Mouse (Mus musculus): ENCODE results near the gene Casp6. TPM values are rescaled to one million over a fixed set of nuclear protein-coding genes. Genes with fewer than 3 reads are reported as not detected.

Gene Casp6
- polyA plus RNA-seq, 1 experiment = 6.7 TPM

GRCm38 (mm10) chr3:129925861-129926260, 24.6 kb downstream of the Casp6 start:
- no peak for TF ChIP-seq CTCF (IDR thresholded peaks at IDR 0.05; ENCODE audit: borderline replicate concordance, insufficient read depth, low read depth, low read length)
- TF ChIP-seq POLR2A (IDR thresholded peaks at IDR 0.05; ENCODE audit: borderline replicate concordance, insufficient read depth, low read length) = no peak

GRCm38 (mm10) chr3:129930213-129930778, 29.1 kb downstream of the Casp6 start:
- no peak overlapping the region for H3K4me3 ChIP-seq (replicated peaks; ENCODE audit: insufficient read depth, low read depth, low read length)
- H3K4me1 ChIP-seq (ENCODE audit: control insufficient read depth, insufficient read depth, low read length) = no peaks in the 10 kb centered on the region
- no peak for TF ChIP-seq CTCF (IDR thresholded peaks at IDR 0.05; ENCODE audit: borderline replicate concordance, insufficient read depth, low read depth, low read length)
- no peak for TF ChIP-seq POLR2A (IDR thresholded peaks at IDR 0.05; ENCODE audit: borderline replicate concordance, insufficient read depth, low read length)
- DNase-seq = no peak
- H3K27ac ChIP-seq (ENCODE audit: insufficient read depth, low read length) = no peak overlapping the region
- 59% methylated on average over 6 of the region's 6 CpGs for WGBS
- no peaks in the 10 kb centered on the region for H3K27me3 ChIP-seq (ENCODE audit: control insufficient read depth, insufficient read depth, low read length)

More at GRCm38 (mm10) chr3:129925861-129926260, 24.6 kb downstream of the Casp6 start:
- 86% methylated on average over 3 of the region's 3 CpGs for WGBS
- DNase-seq = no peak
- Histone ChIP-seq H3K27ac (ENCODE audit: insufficient read depth, low read length) (no peak overlapping the region), H3K27me3 (ENCODE audit: control insufficient read depth, insufficient read depth, low read length) (no peaks in the 10 kb centered on the region), H3K4me1 (ENCODE audit: control insufficient read depth, insufficient read depth, low read length) (no peaks in the 10 kb centered on the region), H3K4me3 (replicated peaks; ENCODE audit: insufficient read depth, low read depth, low read length) (no peak overlapping the region)

GRCm38 (mm10) chr3:129932443-129932842, 31.2 kb downstream of the Casp6 start:
- no peak overlapping the region for H3K4me3 ChIP-seq (replicated peaks; ENCODE audit: insufficient read depth, low read depth, low read length)
- H3K27ac ChIP-seq (ENCODE audit: insufficient read depth, low read length) = no peak overlapping the region
- no peaks in the 10 kb centered on the region for H3K4me1 ChIP-seq (ENCODE audit: control insufficient read depth, insufficient read depth, low read length)
- DNase-seq = no peak
- WGBS = 54% methylated on average over 4 of the region's 4 CpGs
- TF ChIP-seq CTCF (IDR thresholded peaks at IDR 0.05; ENCODE audit: borderline replicate concordance, insufficient read depth, low read depth, low read length) = peak; percentile 3; the same call in 1 of the 2 replicates
- TF ChIP-seq POLR2A (IDR thresholded peaks at IDR 0.05; ENCODE audit: borderline replicate concordance, insufficient read depth, low read length) = no peak
- H3K27me3 ChIP-seq (ENCODE audit: control insufficient read depth, insufficient read depth, low read length) = no peaks in the 10 kb centered on the region

DNA sequence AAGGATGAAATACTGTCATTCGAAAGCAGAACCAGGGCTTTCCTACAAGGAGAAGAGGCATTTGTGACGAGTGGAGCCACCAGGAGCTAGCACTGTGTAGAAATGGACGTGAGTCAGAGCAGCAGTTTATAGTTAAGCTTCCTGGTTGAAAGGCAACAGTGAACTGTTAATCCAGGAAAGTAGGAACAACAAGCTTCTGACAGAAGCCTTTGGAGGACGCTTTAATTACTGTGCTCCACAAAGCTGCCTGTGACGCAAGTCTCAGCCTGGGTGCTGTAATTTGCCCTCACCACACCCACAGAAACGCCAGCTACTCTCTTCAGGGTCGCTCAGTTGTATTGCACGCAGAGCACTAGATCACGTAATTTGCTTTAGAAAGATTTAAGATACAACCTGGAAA, 35.3 kb downstream of the Casp6 start:
- H3K4me1 ChIP-seq (ENCODE audit: control insufficient read depth, insufficient read depth, low read length) = no peaks in the 10 kb centered on the region
- no peak overlapping the region for H3K27ac ChIP-seq (ENCODE audit: insufficient read depth, low read length)
- whole genome bisulfite sequencing = 73% methylated on average over 9 of the region's 9 CpGs
- no peak for DNase-seq
- TF ChIP-seq POLR2A (IDR thresholded peaks at IDR 0.05; ENCODE audit: borderline replicate concordance, insufficient read depth, low read length) (no peak), CTCF (IDR thresholded peaks at IDR 0.05; ENCODE audit: borderline replicate concordance, insufficient read depth, low read depth, low read length) (no peak)
- H3K4me3 ChIP-seq (replicated peaks; ENCODE audit: insufficient read depth, low read depth, low read length) = no peak overlapping the region
- no peaks in the 10 kb centered on the region for H3K27me3 ChIP-seq (ENCODE audit: control insufficient read depth, insufficient read depth, low read length)

- no peak for TF ChIP-seq POLR2A (IDR thresholded peaks at IDR 0.05; ENCODE audit: borderline replicate concordance, insufficient read depth, low read length)
- TF ChIP-seq CTCF (IDR thresholded peaks at IDR 0.05; ENCODE audit: borderline replicate concordance, insufficient read depth, low read depth, low read length) = no peak
- Histone ChIP-seq H3K4me3 (replicated peaks; ENCODE audit: insufficient read depth, low read depth, low read length) (no peak overlapping the region), H3K27ac (ENCODE audit: insufficient read depth, low read length) (no peak overlapping the region), H3K27me3 (ENCODE audit: control insufficient read depth, insufficient read depth, low read length) (no peaks in the 10 kb centered on the region), H3K4me1 (ENCODE audit: control insufficient read depth, insufficient read depth, low read length) (no peaks in the 10 kb centered on the region)
- 39% methylated on average over 3 of the region's 3 CpGs for WGBS
- DNase-seq = no peak
These were observed 36.6 kb downstream of the Casp6 start for GRCm38 (mm10) chr3:129937848-129938247.

DNA sequence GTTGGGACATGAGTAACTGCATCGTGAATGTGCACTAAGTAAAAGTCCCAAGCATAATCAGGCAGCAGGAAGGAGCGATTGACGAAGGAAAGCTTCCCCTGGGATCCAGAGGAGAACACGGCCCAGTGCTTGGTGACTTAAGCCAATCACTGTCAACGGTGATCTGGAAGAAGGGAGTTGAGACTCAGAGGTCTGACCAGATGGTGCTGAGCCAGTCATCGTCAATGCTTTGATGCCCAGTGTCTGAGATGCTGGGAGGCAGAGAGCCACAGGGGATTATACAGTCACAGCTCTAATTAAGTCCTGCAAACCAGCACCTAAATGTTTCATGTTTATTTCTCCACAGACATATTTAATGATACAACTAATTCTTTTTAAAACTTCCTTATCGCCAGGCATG, 37.8 kb downstream of the Casp6 start:
- Histone ChIP-seq H3K27me3 (ENCODE audit: control insufficient read depth, insufficient read depth, low read length) (no peaks in the 10 kb centered on the region), H3K4me3 (replicated peaks; ENCODE audit: insufficient read depth, low read depth, low read length) (no peak overlapping the region), H3K27ac (ENCODE audit: insufficient read depth, low read length) (no peak overlapping the region), H3K4me1 (ENCODE audit: control insufficient read depth, insufficient read depth, low read length) (no peaks in the 10 kb centered on the region)
- WGBS = 23% methylated on average over 7 of the region's 7 CpGs
- no peak for DNase-seq
- TF ChIP-seq POLR2A (IDR thresholded peaks at IDR 0.05; ENCODE audit: borderline replicate concordance, insufficient read depth, low read length) (no peak), CTCF (IDR thresholded peaks at IDR 0.05; ENCODE audit: borderline replicate concordance, insufficient read depth, low read depth, low read length) (no peak)

- Histone ChIP-seq H3K27ac (ENCODE audit: insufficient read depth, low read length) (no peak overlapping the region), H3K4me1 (ENCODE audit: control insufficient read depth, insufficient read depth, low read length) (no peaks in the 10 kb centered on the region), H3K4me3 (replicated peaks; ENCODE audit: insufficient read depth, low read depth, low read length) (no peak overlapping the region), H3K27me3 (ENCODE audit: control insufficient read depth, insufficient read depth, low read length) (no peaks in the 10 kb centered on the region)
- WGBS = 95% methylated on average over 2 of the region's 2 CpGs
- TF ChIP-seq CTCF (IDR thresholded peaks at IDR 0.05; ENCODE audit: borderline replicate concordance, insufficient read depth, low read depth, low read length) = no peak
- no peak for DNase-seq
These were observed 39.6 kb downstream of the Casp6 start for GRCm38 (mm10) chr3:129940780-129941179.

DNA sequence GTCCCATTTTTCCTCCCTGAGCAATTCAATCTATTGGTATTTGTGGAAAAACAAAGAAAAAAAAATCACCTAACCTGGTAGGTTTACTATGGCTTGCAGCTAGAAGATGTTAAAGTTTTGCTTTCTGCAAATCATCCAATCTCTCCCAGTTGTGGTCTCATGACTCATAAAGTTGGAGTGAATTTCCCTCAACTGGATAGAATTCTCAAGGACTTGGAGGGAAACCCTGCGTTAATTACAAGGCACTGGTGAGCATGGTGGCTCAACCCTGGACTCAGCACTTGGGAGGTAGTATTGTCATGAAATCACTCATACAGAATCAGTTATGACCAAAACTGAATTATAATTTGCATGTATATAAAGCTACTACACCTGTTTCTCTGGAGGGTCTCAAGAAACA, 40.1 kb downstream of the Casp6 start:
- WGBS = 98% methylated on average over 1 of the region's 1 CpGs
- no peak for TF ChIP-seq CTCF (IDR thresholded peaks at IDR 0.05; ENCODE audit: borderline replicate concordance, insufficient read depth, low read depth, low read length)
- TF ChIP-seq POLR2A (IDR thresholded peaks at IDR 0.05; ENCODE audit: borderline replicate concordance, insufficient read depth, low read length) = no peak
- DNase-seq = no peak
- Histone ChIP-seq H3K27ac (ENCODE audit: insufficient read depth, low read length) (no peak overlapping the region), H3K27me3 (ENCODE audit: control insufficient read depth, insufficient read depth, low read length) (no peaks in the 10 kb centered on the region), H3K4me3 (replicated peaks; ENCODE audit: insufficient read depth, low read depth, low read length) (no peak overlapping the region), H3K4me1 (ENCODE audit: control insufficient read depth, insufficient read depth, low read length) (no peaks in the 10 kb centered on the region)

Measured in cerebellum, adult 2 months (tissue).